Mouse (Mus musculus): ENCODE results near the gene Cend1.

DNA sequence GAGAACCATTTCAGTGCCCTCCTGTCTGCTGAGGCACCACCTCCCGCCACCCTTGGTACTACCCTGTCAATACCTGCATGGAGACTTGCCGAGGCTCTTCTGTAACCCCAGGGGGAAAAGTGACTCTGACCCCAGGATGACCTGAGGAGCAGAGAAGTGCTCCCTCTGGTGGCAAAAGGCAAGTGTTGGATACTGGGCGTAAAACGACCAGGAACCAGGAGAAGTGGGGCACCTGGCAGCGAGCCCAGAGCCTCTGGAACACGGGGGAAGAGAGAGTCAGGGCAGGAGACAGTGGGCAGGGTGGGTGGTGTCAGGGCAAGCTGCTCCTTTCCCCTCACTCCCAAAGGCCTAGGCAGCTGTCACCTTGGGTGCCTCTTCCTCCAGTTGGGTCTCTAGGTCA lies 11.3 kb upstream of the Cend1 start:
- peak; percentile 80 for TF ChIP-seq CTCF (IDR thresholded peaks at IDR 0.05; ENCODE audit: low read depth)
- no peak for TF ChIP-seq EP300 (IDR thresholded peaks at IDR 0.05; ENCODE audit: low read depth)
